Mouse (Mus musculus): ENCODE data around the gene Cnpy1.
A peak's percentile ranks its signal among the peaks of the same experiment; 100 is the strongest.

The Cnpy1 gene

DNA sequence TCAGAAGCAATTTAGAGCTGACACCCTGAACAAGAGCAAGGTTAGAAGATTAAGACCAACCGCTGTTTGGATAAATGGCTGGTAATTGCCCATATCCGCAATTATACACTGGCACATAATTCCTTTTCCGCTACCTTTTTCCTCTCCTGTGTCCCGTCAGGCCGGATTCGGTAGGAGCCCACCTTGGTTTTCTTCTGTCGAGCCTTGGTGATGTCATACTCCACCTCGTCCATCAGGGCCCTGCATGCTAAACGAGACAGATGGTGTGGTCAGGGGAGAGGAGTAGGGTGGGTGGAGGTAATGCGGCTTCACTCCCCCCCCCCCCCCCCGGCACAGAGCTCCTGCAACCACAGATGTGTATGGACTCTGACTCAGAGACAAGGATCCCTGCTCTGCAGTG lies at the start of gene Cnpy1:
TSS of gene Cnpy1 (minus strand) at position 233 of the 400 bp plus-strand sequence.
- DNase-seq (ENCODE audit: low spot score in 2 of 2): no peak

DNA sequence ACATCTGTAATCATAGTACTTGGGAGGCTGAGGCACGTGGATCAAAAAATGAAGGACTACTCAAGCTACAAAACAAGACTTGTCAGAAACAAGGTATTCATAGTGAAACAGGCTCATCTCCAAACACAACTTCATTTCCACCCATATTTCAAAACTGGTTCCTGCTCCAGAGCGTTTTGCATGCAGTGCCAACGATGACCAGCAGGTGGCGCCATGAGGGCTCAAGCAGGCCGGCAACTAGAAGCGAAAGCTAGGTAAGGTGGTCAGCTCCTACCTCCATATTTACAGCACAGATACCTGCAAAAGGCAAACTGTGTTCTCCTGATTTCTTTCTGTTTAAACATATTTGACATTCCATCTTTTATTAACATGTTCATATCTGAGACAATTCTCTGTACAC lies 48.4 kb upstream of the Cnpy1 start:
- peak; percentile 78 to 97 for DNase-seq (ENCODE audit: low spot score in 2 of 2)

DNA sequence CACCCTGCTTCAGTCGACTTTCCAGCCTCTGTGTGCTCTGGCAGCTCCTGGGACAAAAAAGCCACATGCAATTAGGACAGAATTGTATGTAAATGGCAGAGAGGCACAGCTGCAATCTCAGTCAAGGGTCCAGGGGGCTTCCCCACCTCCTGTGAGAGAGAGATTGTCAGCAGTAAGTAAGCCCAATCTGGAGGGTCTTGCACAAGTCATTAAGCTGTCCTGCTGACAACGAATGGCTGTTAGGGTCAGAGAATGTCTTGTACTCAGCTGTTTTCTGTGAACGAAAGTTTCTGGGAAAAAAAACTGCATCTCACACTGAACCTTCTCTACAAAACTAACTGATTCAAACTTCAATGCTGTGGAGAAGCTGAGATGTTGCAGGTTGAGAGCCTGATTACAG lies 46.7 kb upstream of the Cnpy1 start:
- no peak for DNase-seq (ENCODE audit: low spot score in 2 of 2)

DNA sequence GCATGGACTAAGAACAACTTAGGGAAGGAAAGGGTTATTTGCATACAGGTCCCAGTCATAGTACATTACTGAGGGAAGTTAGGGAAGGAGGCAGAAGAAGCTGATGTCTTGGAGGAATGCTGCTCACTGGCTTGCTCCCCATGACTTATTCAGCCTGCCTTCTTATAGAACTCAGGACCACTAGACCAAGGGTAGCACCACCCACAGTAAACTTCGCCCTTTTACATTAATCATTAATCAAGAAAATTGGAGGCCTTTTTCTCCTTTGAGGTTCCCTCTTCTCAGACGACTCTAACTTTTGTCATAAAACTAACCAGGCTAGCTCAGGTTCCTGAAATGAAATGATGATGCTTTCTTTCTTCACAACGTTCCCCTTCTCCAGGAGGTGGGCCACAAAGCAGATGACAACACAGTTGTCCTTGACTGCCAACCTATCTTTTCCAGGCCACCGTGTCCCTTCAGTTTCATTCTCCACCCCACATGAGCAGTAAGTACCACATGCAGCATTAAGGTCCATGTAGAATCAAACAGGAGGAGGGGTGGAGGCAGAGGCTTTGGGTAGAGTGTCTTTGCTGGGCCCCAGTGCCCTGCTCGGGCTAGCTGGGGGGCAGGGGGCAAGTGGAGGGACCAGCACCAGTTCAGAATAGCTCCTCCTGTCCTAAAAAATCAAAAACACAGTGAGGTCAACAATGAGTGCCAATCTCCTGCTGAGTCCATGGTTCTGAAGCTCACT lies 45.7 kb upstream of the Cnpy1 start:
- DNase-seq (ENCODE audit: low spot score in 2 of 2): no peak

DNA sequence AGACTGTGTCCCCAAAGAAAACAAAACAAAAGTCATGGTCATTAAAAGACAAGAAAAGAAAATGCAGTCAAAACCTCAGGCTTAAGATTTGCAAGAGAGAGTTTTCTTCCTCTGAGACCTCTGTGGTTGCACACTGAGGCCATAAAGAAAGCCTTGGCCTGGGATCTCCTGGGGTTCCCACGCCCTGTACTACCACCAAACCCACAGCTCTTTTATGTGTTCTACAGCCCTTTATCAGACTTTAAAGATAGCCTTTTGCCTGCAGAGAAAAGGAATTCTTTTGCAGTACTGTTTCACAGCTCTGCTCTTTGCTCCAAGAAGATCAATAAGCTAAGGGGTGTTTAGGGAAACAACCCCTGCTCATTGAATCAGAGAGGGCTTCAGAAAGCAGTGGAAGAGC lies 45.0 kb upstream of the Cnpy1 start:
- no peak for DNase-seq (ENCODE audit: low spot score in 2 of 2)

GRCm38 (mm10) chr5:28289111-28289510 lies 43.5 kb upstream of the Cnpy1 start:
- no peak for DNase-seq (ENCODE audit: low spot score in 2 of 2)

DNA sequence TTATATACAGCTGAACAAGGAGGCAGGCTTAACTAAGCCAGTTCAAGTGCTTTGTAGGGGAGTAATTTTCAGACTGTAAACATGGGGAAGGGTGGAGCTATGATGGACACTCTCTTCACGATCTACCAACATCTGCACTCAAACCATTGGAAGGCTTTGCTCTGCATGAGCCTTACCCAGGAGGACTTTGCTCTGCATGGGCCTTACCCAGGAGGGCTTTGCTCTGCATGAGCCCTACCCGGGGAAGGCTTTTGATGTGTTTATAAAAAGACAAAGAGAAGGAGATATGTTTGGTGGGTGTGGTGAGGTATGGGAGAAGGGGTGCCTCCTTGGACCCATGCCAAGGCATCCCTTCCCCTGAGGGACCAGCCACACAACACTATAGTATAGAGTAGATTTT lies 31.7 kb upstream of the Cnpy1 start:
- no peak for DNase-seq (ENCODE audit: low spot score in 2 of 2)

DNA sequence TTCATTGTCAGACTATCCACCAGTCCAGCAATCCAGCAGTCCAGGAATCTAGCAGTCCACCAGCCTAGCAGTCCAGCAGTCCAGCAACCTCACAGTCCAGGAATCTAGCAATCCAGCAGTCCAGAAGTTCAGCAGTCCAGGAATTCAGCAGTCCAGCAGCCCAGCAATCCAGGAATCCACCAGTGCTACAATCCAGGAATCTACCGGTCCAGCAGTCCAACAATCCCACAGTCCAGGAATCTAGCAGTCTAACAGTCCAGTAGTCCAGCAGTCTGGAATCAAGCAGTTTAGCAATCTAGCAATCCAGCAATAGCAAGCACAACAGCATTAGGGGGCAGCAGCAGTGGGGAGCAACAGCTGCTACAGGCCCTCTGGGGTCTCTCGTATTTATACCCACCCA lies 27.2 kb upstream of the Cnpy1 start:
- DNase-seq (ENCODE audit: low spot score in 2 of 2): no peak

DNA sequence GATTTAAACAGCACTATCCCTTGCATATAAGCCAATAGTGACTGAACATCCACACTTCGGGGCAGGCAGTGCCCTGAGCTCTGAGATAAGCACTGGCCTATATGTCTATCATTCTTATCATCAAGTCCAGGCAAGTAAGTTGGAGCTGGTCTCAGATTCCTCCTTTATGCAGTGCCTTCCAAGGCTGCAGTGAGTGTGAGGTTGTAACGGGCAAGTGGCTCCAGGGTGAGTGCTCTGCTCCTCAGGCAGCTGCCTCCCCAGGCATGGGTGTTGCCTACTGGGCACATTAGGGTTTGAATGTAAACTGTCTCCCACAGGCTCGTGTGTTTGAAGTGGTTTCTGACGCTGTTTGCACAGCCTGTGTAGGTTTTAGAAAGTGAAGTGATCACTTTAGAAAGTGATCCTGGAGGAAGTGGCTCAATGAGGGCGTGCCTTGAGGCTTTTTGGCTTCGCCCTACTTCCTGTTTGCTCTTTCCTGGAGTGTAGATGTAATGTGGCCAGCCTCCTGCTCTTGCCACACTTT lies 23.9 kb upstream of the Cnpy1 start:
- peak in 1 of 2 experiments; percentile 29 for DNase-seq (ENCODE audit: low spot score in 2 of 2)

- DNase-seq (ENCODE audit: low spot score in 2 of 2): no peak
These were observed 22.0 kb upstream of the Cnpy1 start for GRCm38 (mm10) chr5:28267576-28267975.

GRCm38 (mm10) chr5:28265653-28266052 lies 20.0 kb upstream of the Cnpy1 start:
- no peak for DNase-seq (ENCODE audit: low spot score in 2 of 2)

GRCm38 (mm10) chr5:28263852-28264251 lies 18.2 kb upstream of the Cnpy1 start:
- no peak for DNase-seq (ENCODE audit: low spot score in 2 of 2)

DNA sequence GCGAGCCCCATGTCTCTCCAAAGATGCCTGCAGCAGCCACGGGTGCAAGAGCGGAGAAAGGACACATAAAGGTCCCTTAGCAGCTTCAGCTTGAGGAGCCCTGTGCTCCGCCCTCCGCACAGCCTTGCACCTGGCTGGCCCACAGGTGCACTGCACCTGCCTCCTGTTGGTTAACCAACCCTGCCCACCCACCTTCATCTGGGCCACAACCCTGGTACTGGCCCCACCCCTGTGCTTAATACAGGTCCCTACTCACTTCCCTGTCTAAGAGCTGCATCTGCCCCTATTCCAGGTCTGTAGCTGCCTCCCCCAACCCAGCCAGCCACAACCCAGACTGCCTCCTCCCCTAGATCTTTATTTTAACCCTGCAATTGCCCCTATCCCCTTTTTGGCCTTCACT lies 16.5 kb upstream of the Cnpy1 start:
- no peak for DNase-seq (ENCODE audit: low spot score in 2 of 2)

DNA sequence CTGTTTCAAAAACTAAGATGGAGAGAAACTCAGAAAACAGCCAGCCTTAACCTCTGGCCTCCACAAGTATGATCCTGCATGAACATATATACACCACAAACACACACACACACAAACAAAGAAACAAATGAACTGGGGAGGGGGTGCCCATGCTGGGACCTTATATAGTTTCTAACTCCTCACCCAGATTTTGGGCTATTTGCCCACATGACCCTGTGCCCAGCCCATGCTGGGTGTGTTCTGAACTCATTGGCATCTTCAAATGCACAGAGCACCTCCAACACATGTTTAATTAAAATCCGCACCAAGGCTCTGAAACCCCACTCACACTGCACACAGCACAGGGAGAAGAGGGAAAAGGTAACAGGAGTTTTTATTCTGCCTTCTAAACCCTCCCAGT lies 14.3 kb upstream of the Cnpy1 start:
- no peak for DNase-seq (ENCODE audit: low spot score in 2 of 2)

DNA sequence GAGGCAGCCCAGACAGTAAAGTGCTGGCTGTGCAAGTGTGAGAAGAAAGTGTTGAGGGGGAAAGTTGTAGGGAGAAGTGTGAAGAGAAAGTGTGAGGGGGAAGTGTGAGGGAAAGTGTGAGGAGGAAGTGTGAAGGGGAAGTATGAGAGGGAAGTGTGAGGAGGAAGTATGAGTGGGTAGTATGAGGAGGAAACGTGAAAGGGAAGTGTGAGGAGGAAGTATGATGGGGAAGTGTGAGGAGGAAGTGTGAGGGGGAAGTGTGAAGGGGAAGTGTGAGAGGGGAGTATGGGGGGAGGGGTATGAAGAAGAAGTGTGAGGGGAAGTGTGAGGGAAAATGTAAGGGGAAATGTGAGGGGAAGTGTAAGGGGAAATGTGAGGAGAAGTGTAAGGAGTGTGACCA lies 13.8 kb upstream of the Cnpy1 start:
- DNase-seq (ENCODE audit: low spot score in 2 of 2): no peak

DNA sequence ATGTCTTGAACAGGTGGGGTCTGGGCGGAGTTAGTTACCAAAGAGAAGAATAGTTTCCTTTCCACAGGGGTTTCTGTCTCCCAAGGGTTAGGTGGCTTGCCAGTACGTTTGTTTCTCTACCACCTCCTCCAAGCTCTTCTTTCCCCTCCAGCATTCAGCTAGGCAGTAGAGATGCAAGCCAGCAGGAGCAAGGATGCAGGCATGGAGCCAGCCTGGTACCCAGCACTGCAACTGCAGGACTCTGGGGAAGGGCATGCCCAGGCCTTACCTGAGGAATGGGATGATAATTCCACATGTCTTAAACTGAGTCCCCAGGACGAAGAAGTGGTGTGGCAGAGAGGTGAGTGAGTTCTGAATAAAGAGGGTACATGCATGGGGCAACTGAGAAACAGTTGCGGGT lies 12.2 kb upstream of the Cnpy1 start:
- DNase-seq (ENCODE audit: low spot score in 2 of 2): no peak

GRCm38 (mm10) chr5:28252999-28253398 lies 7.4 kb upstream of the Cnpy1 start:
- no peak for DNase-seq (ENCODE audit: low spot score in 2 of 2)

GRCm38 (mm10) chr5:28252260-28252659 lies 6.7 kb upstream of the Cnpy1 start:
- DNase-seq (ENCODE audit: low spot score in 2 of 2): no peak

DNA sequence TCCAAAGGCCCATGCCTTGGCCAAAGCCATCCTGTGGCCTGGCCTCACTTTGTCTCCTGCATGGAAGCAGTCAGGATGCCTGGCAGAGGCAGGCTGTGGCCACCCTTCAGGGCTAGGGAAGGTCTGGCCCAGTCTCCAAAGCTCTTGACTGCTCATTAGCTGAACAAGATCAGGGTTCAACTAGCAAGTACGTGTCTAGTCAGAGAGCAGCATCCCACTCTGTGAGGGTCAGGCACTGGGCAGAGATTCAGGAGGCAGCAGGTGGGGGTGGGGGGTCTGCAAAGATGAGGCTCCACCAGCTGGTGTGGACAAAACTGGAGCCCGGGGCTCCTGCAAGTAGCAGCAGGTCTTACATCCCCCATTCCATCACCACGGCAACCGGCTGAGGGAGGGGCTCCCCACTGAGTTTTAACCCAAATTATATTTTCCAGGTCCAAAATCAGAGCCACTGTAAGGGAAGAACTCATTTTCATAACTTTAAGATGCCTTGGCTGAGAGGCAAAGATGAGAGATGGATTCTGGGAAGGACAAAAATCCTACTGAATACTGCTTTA lies 5.7 kb upstream of the Cnpy1 start:
- no peak for DNase-seq (ENCODE audit: low spot score in 2 of 2)

DNA sequence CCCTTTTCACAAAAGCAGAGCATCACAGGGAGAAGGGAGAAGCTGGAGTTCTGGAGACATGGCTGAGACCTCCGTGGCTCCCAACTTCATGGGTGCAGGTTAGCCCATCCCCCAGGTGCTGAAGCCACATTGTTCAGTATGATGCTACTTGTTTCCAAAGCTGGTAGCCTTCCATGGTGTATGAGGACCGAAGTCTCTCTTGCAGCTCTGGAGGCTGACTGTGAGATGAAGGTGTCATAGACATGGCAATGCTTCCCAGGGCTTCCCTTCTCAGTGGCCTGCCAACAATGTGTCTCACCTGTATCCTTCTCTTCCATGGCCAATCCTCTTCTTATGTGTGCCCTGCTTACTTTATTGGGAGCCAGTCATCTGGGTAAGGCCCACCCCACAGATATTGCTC lies 4.9 kb upstream of the Cnpy1 start:
- no peak for DNase-seq (ENCODE audit: low spot score in 2 of 2)

GRCm38 (mm10) chr5:28245121-28245520 lies 485 bp downstream of the Cnpy1 start:
- no peak for DNase-seq (ENCODE audit: low spot score in 2 of 2)

GRCm38 (mm10) chr5:28243501-28244177 lies 2.0 kb downstream of the Cnpy1 start:
- no peak for DNase-seq (ENCODE audit: low spot score in 2 of 2)

DNA sequence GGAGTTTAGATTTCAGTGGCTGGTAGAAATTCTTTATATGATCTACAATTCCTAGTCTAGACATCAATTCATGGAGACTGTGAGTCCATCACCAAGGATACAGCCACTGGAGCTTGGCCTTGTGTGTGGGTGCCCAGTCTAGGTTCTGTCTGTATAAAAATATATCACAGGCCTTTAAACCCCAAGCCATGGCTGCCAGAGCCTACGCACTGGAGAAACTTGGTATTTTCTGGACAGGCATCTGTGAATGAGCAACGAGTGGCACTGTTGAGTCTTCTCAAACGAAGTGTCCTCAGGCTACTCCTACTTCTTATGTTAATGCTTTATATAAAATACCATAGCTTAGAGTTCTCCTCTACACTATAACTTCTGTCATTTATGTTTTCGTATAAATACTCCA lies 4.2 kb downstream of the Cnpy1 start:
- DNase-seq (ENCODE audit: low spot score in 2 of 2): no peak

All from spleen, postnatal 4 days (tissue).